Mouse (Mus musculus) c-Kit-positive CD71-negative TER-119-negative erythroid progenitor cells, embryonic 14.5 days (primary cell): ENCODE results near the gene Krtcap3.

ENCODE experiments used
- DNase-seq: peaks from one replicate; pipeline ENCODE4 v3.0.0-alpha.2; 2013; ENCODE audit warnings: low read depth

The Krtcap3 gene

DNA sequence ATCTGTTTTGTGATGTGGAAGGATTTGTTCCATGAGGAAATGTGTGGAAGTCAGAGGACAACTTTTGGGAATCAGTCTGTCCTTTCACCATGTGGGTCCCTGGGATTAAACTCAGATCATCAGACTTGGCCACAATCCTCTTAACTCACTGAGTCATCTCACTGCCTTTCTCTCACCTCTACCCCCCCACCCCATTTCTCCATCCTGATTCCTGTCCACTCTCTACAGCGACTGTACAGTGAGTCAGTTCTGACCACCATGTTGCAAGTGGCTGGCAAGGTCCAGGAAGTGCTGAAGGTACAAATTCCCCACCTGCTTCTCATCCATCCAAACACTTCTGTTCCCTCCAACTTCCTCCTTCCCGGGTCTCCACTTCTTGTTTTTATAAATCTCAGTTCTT lies 47.0 kb downstream of the Krtcap3 start:
- no peak for DNase-seq

DNA sequence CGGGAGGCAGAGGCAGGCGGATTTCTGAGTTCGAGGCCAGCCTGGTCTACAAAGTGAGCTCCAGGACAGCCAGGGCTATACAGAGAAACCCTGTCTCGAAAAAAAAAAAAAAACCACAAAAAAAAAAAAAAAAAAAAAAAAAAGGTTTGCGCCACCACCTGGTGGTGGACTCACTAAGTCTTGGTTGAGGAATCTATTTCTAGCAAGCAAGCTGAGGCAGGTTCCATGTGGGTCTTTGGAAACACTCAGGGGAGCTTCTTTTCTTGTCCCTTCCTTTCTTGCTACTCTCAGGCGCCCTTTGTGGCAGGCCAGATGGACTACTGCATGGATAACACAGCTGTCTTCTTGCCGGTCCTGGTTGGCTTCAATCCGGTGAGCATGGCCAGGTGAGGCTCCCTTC lies 50.4 kb downstream of the Krtcap3 start:
- no peak for DNase-seq
